Mouse (Mus musculus) hindbrain, embryonic 11.5 days (tissue): ENCODE data around the gene Mea1. TPM values are rescaled to one million over a fixed set of nuclear protein-coding genes. Genes with fewer than 3 reads are reported as not detected.

Experiments used
- ATAC-seq: fragments of 200-750 bp; cut with Nextera tagmentation; 2 replicates; pipeline ENCODE4 v1.8.0; 2017; ENCODE audit warnings: mild to moderate bottlenecking, moderate TSS enrichment, moderate library complexity; ENCODE audit not compliant: low FRiP score
- DNase-seq: peaks from one replicate; pipeline ENCODE4 v3.0.0-alpha.2; 2015; ENCODE audit warnings: low spot score
- H3K27ac ChIP-seq: fragments of 300-500 bp; sonication (generic); 2 replicates; pipeline ENCODE4 v1.5.1; 2014; ENCODE audit warnings: mild to moderate bottlenecking, low read depth, low read length
- H3K27me3 ChIP-seq: fragments of 300-500 bp; sonication (generic); 2 replicates; pipeline ENCODE4 v1.6.1; 2014; ENCODE audit warnings: mild to moderate bottlenecking, low read length, moderate library complexity, mixed read lengths; ENCODE audit not compliant: control insufficient read depth, insufficient read depth
- H3K36me3 ChIP-seq: fragments of 300-500 bp; sonication (generic); 2 replicates; pipeline ENCODE4 v1.6.1; 2014; ENCODE audit warnings: mild to moderate bottlenecking, low read length, moderate library complexity, mixed read lengths; ENCODE audit not compliant: control insufficient read depth, insufficient read depth
- H3K4me1 ChIP-seq: fragments of 300-500 bp; sonication (generic); replicated peaks from 2 replicates; pipeline ENCODE4 v1.6.1; 2014; ENCODE audit warnings: low read length, mixed read lengths; ENCODE audit not compliant: control insufficient read depth, insufficient read depth
- H3K4me2 ChIP-seq: fragments of 300-500 bp; sonication (generic); replicated peaks from 2 replicates; pipeline ENCODE4 v1.6.1; 2014; ENCODE audit warnings: mild to moderate bottlenecking, low read depth, low read length
- H3K4me3 ChIP-seq: fragments of 300-500 bp; sonication (generic); 2 replicates; pipeline ENCODE4 v1.5.1; 2014; ENCODE audit warnings: low read depth, low read length
- H3K9ac ChIP-seq: fragments of 300-500 bp; sonication (generic); 2 replicates; pipeline ENCODE4 v1.6.1; 2014; ENCODE audit warnings: low read depth, low read length
- H3K9me3 ChIP-seq: fragments of 300-500 bp; sonication (generic); 2 replicates; pipeline ENCODE4 v1.6.1; 2016; ENCODE audit warnings: low read length; ENCODE audit not compliant: control insufficient read depth
- WGBS: fragments of 180-500 bp; shearing (Covaris S2); extraction: QIAGEN DNeasy Blood & Tissue Kit; methylation state at CpG from one replicate; pipeline ENCODE4 v1.1.7; 2014; 5-methylcytosine and 5-hydroxymethylcytosine counted together
- polyA plus RNA-seq: library from polyadenylated mRNA; unstranded; fragments of >200 nt; fragmentation: Nextera tagmentation; extraction: Ambion mirVana; gene quantifications from 2 replicates; pipeline ENCODE4 v1.2.1, GENCODE M21; 2014

Gene Mea1
- polyA plus RNA-seq, 1 experiment from 2014 or later, result 201 TPM

GRCm38 (mm10) chr17:46645561-46646321 is 32.9 kb upstream of the Mea1 start, which contains the start of the genes Klc4 and Mrpl2:
TSS of gene Klc4 (minus strand) at chr17:46646022.
TSS of gene Mrpl2 (plus strand) at chr17:46646229.
- H3K9me3 ChIP-seq, result no peaks in the 10 kb centered on the region
- under 1% methylated on average over 53 of the region's 53 CpGs for WGBS
- H3K9ac ChIP-seq, result peak within 1 kb of the TSS; percentile 57
- H3K4me2 ChIP-seq, result peak within 1 kb of the TSS; percentile 80
- ATAC-seq (peak; percentile 69), DNase-seq (peak; percentile 100)
- H3K36me3 ChIP-seq, result 0 out of 2 replicates have a peak, but pooled peaks cover 3% of the 10 kb centered on the region
- no peaks in the 10 kb centered on the region for H3K27me3 ChIP-seq
- H3K4me3 ChIP-seq, result peak within 1 kb of the TSS; percentile 59
- peak within 1 kb of the TSS; percentile 42; the same call in 1 of the 2 replicates for H3K27ac ChIP-seq
- 0 out of 2 replicates have a peak, but pooled peaks cover 2% of the 10 kb centered on the region for H3K4me1 ChIP-seq

GRCm38 (mm10) chr17:46646322-46646662 is 32.3 kb upstream of the Mea1 start:
- H3K4me1 ChIP-seq, result peaks cover 6% of the 10 kb centered on the region; the same call in 1 of the 2 replicates
- H3K36me3 ChIP-seq, result 0 out of 2 replicates have a peak, but pooled peaks cover 3% of the 10 kb centered on the region
- peak overlapping the region; percentile 59 for H3K4me3 ChIP-seq
- H3K27ac ChIP-seq, result peak overlapping the region; percentile 42; the same call in 1 of the 2 replicates
- ATAC-seq, result no peak; the same call in 1 of the 2 replicates
- DNase-seq, result no peak
- H3K4me2 ChIP-seq, result peak overlapping the region; percentile 80
- peak overlapping the region; percentile 57 for H3K9ac ChIP-seq
- H3K27me3 ChIP-seq, result no peaks in the 10 kb centered on the region
- WGBS, result under 1% methylated on average over 19 of the region's 19 CpGs
- H3K9me3 ChIP-seq, result no peaks in the 10 kb centered on the region

GRCm38 (mm10) chr17:46647279-46647678 is 31.3 kb upstream of the Mea1 start:
- Histone ChIP-seq H3K4me3 (no peak overlapping the region), H3K27ac (no peak overlapping the region), H3K36me3 (0 out of 2 replicates have a peak, but pooled peaks cover 3% of the 10 kb centered on the region), H3K9me3 (no peaks in the 10 kb centered on the region), H3K4me2 (no peak overlapping the region), H3K9ac (no peak overlapping the region), H3K27me3 (no peaks in the 10 kb centered on the region), H3K4me1 (peaks cover 12% of the 10 kb centered on the region; the same call in 1 of the 2 replicates)
- DNase-seq, result no peak
- WGBS, result 88% methylated on average over 7 of the region's 7 CpGs
- no peak for ATAC-seq

GRCm38 (mm10) chr17:46648436-46648835 is 30.2 kb upstream of the Mea1 start:
- Histone ChIP-seq H3K4me2 (no peak overlapping the region), H3K4me3 (no peak overlapping the region), H3K27me3 (no peaks in the 10 kb centered on the region), H3K36me3 (0 out of 2 replicates have a peak, but pooled peaks cover 3% of the 10 kb centered on the region), H3K27ac (no peak overlapping the region), H3K4me1 (peaks cover 12% of the 10 kb centered on the region; the same call in 1 of the 2 replicates), H3K9me3 (no peaks in the 10 kb centered on the region), H3K9ac (no peak overlapping the region)
- no peak for DNase-seq
- ATAC-seq, result no peak
- WGBS, result 94% methylated on average over 9 of the region's 9 CpGs

- Histone ChIP-seq H3K4me1 (peaks cover 12% of the 10 kb centered on the region; the same call in 1 of the 2 replicates), H3K4me3 (peak overlapping the region; percentile 67), H3K9ac (peak overlapping the region; percentile 92), H3K36me3 (peaks cover 12% of the 10 kb centered on the region), H3K27ac (peak overlapping the region; percentile 93), H3K27me3 (no peaks in the 10 kb centered on the region), H3K4me2 (peak overlapping the region; percentile 91), H3K9me3 (no peaks in the 10 kb centered on the region)
- WGBS, result 42% methylated on average over 15 of the region's 15 CpGs
- ATAC-seq, result no peak
- no peak for DNase-seq
Measured at GRCm38 (mm10) chr17:46649811-46650210, 28.8 kb upstream of the Mea1 start.

GRCm38 (mm10) chr17:46650232-46651031 is 28.2 kb upstream of the Mea1 start, which contains the start of gene Cul7:
TSS of gene Cul7 (plus strand) at chr17:46650337.
- under 1% methylated on average over 49 of the region's 58 CpGs for WGBS
- peak within 1 kb of the TSS; percentile 67 for H3K4me3 ChIP-seq
- peak within 1 kb of the TSS; percentile 91 for H3K4me2 ChIP-seq

GRCm38 (mm10) chr17:46651292-46651691 is 27.3 kb upstream of the Mea1 start:
- ATAC-seq (no peak), DNase-seq (no peak)
- H3K36me3 ChIP-seq, result peaks cover 16% of the 10 kb centered on the region
- H3K9ac ChIP-seq, result peak overlapping the region; percentile 92
- H3K4me2 ChIP-seq, result peak overlapping the region; percentile 91
- WGBS, result 79% methylated on average over 17 of the region's 17 CpGs
- no peaks in the 10 kb centered on the region for H3K27me3 ChIP-seq
- no peaks in the 10 kb centered on the region for H3K9me3 ChIP-seq
- H3K27ac ChIP-seq, result peak overlapping the region; percentile 93; the same call in 1 of the 2 replicates
- H3K4me3 ChIP-seq, result peak overlapping the region; percentile 67
- H3K4me1 ChIP-seq, result peaks cover 12% of the 10 kb centered on the region; the same call in 1 of the 2 replicates

More at GRCm38 (mm10) chr17:46650232-46651031, 28.2 kb upstream of the Mea1 start, which contains the start of gene Cul7:
- H3K9me3 ChIP-seq, result no peaks in the 10 kb centered on the region
- ATAC-seq, result peak; percentile 93
- peaks cover 12% of the 10 kb centered on the region; the same call in 1 of the 2 replicates for H3K4me1 ChIP-seq
- peaks cover 12% of the 10 kb centered on the region for H3K36me3 ChIP-seq
- H3K27me3 ChIP-seq, result no peaks in the 10 kb centered on the region
- peak within 1 kb of the TSS; percentile 93 for H3K27ac ChIP-seq
- peak; percentile 93 for DNase-seq
- H3K9ac ChIP-seq, result peak within 1 kb of the TSS; percentile 92
